Mouse (Mus musculus) heart, embryonic 14.5 days (tissue): ENCODE results near the gene Phlpp1. TPM values are rescaled to one million over a fixed set of nuclear protein-coding genes. Genes with fewer than 3 reads are reported as not detected.
A peak's percentile ranks its signal among the peaks of the same experiment; 100 is the strongest.

Source experiments
- ATAC-seq: fragments of 200-750 bp; cut with Nextera tagmentation; 2 replicates; pipeline ENCODE4 v1.8.0; 2017; ENCODE audit warnings: low read depth, moderate TSS enrichment; ENCODE audit not compliant: insufficient number of reproducible peaks, insufficient read depth, low FRiP score
- H3K27ac ChIP-seq, 2 experiments: fragments of 200-500 bp in 1 of 2; fragments of 300-500 bp in 1 of 2; sonication (generic) in 1 of 2; replicated peaks in 1 of 2; 2 replicates each; pipeline ENCODE4 v1.5.1; 2012 to 2014; ENCODE audit warnings: low read depth in 2 of 2, low read length in 2 of 2, control low read depth in 1 of 2, mild to moderate bottlenecking in 1 of 2, mixed read lengths in 1 of 2; ENCODE audit not compliant: control insufficient read depth in 1 of 2, insufficient read depth in 1 of 2
- H3K27me3 ChIP-seq: fragments of 300-500 bp; sonication (generic); 2 replicates; pipeline ENCODE4 v1.6.1; 2014; ENCODE audit warnings: mild to moderate bottlenecking, low read length, control low read depth; ENCODE audit not compliant: control insufficient read depth, insufficient read depth
- H3K36me3 ChIP-seq: fragments of 300-500 bp; sonication (generic); 2 replicates; pipeline ENCODE4 v1.6.1; 2014; ENCODE audit warnings: mild to moderate bottlenecking, control low read depth, low read length, mixed read lengths; ENCODE audit not compliant: control insufficient read depth, insufficient read depth
- H3K4me1 ChIP-seq, 2 experiments: fragments of 200-500 bp in 1 of 2; fragments of 300-500 bp in 1 of 2; sonication (generic) in 1 of 2; 2 replicates each; pipeline ENCODE4 v1.6.1; 2012 to 2014; ENCODE audit warnings: low read length in 2 of 2, control low read depth in 1 of 2, mixed read lengths in 1 of 2; ENCODE audit not compliant: control insufficient read depth in 2 of 2, insufficient read depth in 2 of 2
- H3K4me2 ChIP-seq: fragments of 300-500 bp; sonication (generic); 2 replicates; pipeline ENCODE4 v1.6.1; 2014; ENCODE audit warnings: mild to moderate bottlenecking, low read length
- H3K4me3 ChIP-seq, 2 experiments: fragments of 200-500 bp in 1 of 2; fragments of 300-500 bp in 1 of 2; sonication (generic) in 1 of 2; 2 replicates each; pipeline ENCODE4 v1.5.1; 2012 to 2014; ENCODE audit warnings: low read length in 2 of 2, mild to moderate bottlenecking in 2 of 2, control low read depth in 1 of 2, low read depth in 1 of 2, moderate library complexity in 1 of 2; ENCODE audit not compliant: control insufficient read depth in 1 of 2, insufficient read depth in 1 of 2
- H3K9ac ChIP-seq: fragments of 300-500 bp; sonication (generic); 2 replicates; pipeline ENCODE4 v1.6.1; 2014; ENCODE audit warnings: mild to moderate bottlenecking, low read length
- H3K9me3 ChIP-seq: fragments of 300-500 bp; sonication (generic); 2 replicates; pipeline ENCODE4 v1.6.1; 2016; ENCODE audit warnings: low read length, control low read depth; ENCODE audit not compliant: control insufficient read depth
- WGBS: fragments of 180-500 bp; shearing (Covaris S2); extraction: QIAGEN DNeasy Blood & Tissue Kit; methylation state at CpG from one replicate; pipeline ENCODE4 v1.1.7; 2014; 5-methylcytosine and 5-hydroxymethylcytosine counted together
- polyA plus RNA-seq: library from polyadenylated mRNA; unstranded; fragments of >200 nt; fragmentation: Nextera tagmentation; extraction: Ambion mirVana; gene quantifications from 2 replicates; pipeline ENCODE4 v1.2.1, GENCODE M21; 2014

Phlpp1 gene
- polyA plus RNA-seq, 1 experiment from 2014 or later, result 6.7 TPM

DNA sequence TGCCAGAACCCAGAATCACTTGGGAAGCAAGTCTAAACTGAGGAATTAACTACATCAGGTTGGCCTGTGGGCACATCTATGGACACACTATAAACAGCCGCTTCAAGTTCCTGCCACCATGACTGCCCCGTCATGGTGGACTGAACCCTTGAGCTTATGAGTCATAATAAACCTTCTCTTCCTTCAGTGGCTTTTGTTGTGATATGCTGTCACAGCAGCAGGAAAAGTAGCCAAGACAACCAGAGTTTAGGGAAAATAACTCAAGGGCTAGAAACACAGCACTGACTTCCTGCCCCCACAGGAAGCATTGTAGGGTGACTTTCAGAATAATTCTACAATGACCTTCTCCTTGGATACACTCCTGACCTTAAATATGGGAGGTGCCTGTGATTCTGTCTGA lies 27.0 kb upstream of the Phlpp1 start:
- ATAC-seq, result no peak
- Histone ChIP-seq H3K27me3 (no peaks in the 10 kb centered on the region), H3K9me3 (no peaks in the 10 kb centered on the region), H3K9ac (no peak overlapping the region), H3K36me3 (no peaks in the 10 kb centered on the region), H3K27ac (no peak overlapping the region), H3K4me1 (0 out of 4 replicates have a peak, but pooled peaks cover 0 to 5% of the 10 kb centered on the region in 2 experiments), H3K4me3 (no peak overlapping the region), H3K4me2 (no peak overlapping the region)
- WGBS, result 95% methylated on average over 2 of the region's 2 CpGs

DNA sequence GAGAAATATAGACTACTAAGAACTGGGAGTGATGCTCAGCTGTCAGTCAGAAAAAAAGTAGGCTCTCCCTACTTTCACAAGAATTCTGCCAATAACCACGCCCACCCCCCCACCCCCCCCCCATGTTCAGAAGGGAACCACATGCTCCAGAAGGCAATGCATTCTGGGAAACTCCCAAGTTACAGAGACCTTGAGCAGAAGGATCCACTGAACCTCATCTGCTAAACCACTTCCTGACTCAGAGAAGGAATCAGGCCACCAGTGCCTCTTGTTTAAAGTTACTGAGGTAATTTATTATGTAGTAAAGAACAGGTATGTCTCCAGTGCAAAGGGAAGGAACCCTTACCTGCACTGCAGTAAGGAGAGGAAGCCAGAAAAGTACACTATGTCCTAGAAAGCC lies 26.5 kb upstream of the Phlpp1 start:
- H3K9me3 ChIP-seq, result no peaks in the 10 kb centered on the region
- H3K36me3 ChIP-seq, result no peaks in the 10 kb centered on the region
- ATAC-seq, result no peak
- no peak overlapping the region for H3K9ac ChIP-seq
- WGBS, result 22% methylated on average over 1 of the region's 1 CpGs
- no peak overlapping the region for H3K4me2 ChIP-seq
- H3K27me3 ChIP-seq, result no peaks in the 10 kb centered on the region
- no peak overlapping the region for H3K27ac ChIP-seq
- no peak overlapping the region for H3K4me3 ChIP-seq
- 0 out of 4 replicates have a peak, but pooled peaks cover 0 to 5% of the 10 kb centered on the region in 2 experiments for H3K4me1 ChIP-seq

DNA sequence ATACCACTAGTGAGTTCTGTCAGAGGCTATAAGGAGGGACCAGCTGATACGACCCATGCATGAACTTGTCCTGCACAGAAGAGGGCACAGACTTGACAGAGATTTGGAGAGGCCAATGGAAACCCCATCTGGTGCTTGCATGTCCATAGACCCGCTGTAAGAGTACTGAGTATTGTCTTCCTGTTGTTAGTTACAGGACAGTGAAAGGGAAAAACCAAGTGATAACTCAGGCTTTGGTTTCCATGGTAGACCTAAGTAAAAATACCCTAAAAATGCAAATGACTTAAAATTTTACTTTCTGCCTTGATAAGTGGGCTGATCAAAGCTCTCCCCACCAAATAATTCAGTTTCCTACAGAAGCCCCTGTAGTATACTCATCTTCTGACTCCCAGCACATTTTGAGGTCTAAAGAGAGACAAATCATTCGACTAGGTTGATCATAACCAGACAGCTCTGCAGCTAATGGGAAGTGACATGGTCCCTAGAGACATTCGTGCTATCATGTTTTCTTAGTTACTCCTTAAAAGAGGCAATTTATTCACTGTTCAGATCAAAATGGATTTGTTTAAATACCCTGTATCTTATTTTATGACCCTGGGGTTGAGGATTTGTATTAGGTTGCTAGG lies 25.9 kb upstream of the Phlpp1 start:
- no peak overlapping the region for H3K27ac ChIP-seq
- H3K4me1 ChIP-seq, result 0 out of 4 replicates have a peak, but pooled peaks cover 0 to 5% of the 10 kb centered on the region in 2 experiments
- H3K9ac ChIP-seq, result no peak overlapping the region
- H3K27me3 ChIP-seq, result no peaks in the 10 kb centered on the region
- no peak overlapping the region for H3K4me2 ChIP-seq
- ATAC-seq, result no peak
- WGBS, result 72% methylated on average over 4 of the region's 4 CpGs
- no peaks in the 10 kb centered on the region for H3K9me3 ChIP-seq
- no peak overlapping the region for H3K4me3 ChIP-seq
- H3K36me3 ChIP-seq, result no peaks in the 10 kb centered on the region

DNA sequence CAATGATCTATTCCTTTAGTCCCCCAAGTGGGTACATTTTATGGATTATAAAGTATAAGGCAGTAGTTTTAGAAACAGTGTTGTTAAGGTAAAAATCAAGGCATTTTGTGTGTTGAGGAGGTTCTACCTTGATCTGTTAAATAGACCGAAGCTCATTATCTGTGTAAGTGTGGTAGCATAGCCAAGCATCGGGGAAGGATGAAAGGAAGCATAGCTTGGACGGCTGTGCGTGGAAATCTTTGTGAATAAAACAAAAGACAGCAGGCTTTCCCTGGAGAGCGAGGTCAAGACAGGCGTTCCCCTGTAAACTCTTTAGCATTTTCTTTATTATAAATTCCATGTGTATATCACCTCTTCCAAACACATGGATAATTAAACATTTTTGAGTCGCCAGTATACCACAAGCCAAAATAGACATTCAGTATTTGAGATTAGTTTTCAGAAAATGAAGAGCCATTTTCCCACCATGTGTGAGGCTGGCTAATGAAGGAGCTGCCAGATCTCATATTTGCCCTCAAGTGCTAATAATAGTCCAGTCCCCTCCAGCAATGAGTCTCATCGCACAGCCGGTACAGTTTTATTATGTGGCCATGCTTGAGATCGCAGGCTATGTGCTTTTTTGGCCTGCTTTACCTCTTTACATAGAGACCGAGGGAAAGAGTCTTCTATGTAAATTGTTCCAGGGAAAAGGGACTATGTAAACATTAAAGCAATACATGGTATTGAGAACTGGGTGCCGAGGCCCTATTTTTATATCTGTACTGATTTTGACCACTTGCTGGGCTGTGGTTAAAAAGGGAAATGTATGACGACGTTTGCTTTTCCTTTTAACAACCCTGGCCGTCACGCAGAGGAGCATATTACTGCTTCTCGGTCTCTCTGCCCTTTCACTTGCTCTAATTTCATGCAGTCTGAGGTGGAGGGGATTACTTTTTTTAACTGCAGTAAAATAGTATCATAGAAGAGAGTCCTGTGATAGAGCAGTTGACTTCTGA lies 22.9 kb upstream of the Phlpp1 start:
- 0 out of 4 replicates have a peak, but pooled peaks cover 0 to 5% of the 10 kb centered on the region in 2 experiments for H3K4me1 ChIP-seq
- H3K27me3 ChIP-seq, result no peaks in the 10 kb centered on the region
- WGBS, result 61% methylated on average over 17 of the region's 17 CpGs
- H3K9me3 ChIP-seq, result no peaks in the 10 kb centered on the region
- H3K27ac ChIP-seq, result peak overlapping the region; percentile 24 to 26; a peak in 1 of 4 replicates
- no peaks in the 10 kb centered on the region for H3K36me3 ChIP-seq
- H3K4me3 ChIP-seq, result no peak overlapping the region
- ATAC-seq, result no peak
- no peak overlapping the region for H3K9ac ChIP-seq
- H3K4me2 ChIP-seq, result 0 out of 2 replicates have a peak overlapping the region, but pooled peaks have one; percentile 14

DNA sequence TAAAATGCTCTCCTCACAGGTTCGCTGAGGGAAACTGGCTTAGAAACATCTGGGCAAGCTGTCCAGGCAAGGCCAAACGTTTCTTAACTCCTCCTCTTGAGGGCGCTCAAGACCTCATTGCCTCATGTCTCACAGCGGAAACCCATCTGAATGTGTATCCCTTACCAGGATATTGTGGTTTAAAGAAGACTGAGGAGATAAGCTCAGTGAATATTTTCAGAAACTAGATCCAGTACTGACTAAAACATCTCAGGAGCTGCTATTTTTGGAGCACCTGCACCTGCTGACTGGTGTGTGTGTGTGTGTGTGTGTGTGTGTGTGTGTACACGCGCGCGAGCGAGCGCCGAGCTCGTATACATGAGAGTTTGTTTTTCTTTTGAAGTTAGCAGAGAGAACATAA lies 19.7 kb upstream of the Phlpp1 start:
- no peaks in the 10 kb centered on the region for H3K9me3 ChIP-seq
- ATAC-seq, result no peak
- no peak overlapping the region for H3K4me2 ChIP-seq
- H3K27me3 ChIP-seq, result no peaks in the 10 kb centered on the region
- WGBS, result 81% methylated on average over 12 of the region's 12 CpGs
- no peaks in the 10 kb centered on the region for H3K36me3 ChIP-seq
- H3K4me1 ChIP-seq, result 0 out of 4 replicates have a peak, but pooled peaks cover 0 to 5% of the 10 kb centered on the region in 2 experiments
- H3K4me3 ChIP-seq, result no peak overlapping the region
- no peak overlapping the region for H3K9ac ChIP-seq
- H3K27ac ChIP-seq, result no peak overlapping the region

DNA sequence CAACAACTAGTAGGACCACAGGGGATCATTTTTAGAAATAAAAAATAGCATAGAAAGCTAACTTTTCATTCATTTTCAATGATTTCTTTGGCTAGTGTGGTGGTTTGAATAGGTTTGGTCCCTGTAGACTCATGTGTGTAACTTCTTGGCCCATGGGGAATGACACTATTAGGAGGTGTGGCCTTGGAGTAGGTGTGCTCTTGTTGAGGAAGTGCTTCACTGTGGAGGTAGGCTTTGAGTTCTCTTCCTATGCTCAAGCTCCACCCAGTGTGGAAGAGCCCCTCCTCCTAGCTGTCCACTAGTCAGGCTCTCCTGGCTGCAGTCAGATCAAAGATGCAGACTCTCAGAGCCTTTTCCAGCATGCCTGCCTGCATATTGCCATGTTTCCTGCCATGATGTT lies 18.8 kb upstream of the Phlpp1 start:
- Histone ChIP-seq H3K4me1 (0 out of 4 replicates have a peak, but pooled peaks cover 0 to 5% of the 10 kb centered on the region in 2 experiments), H3K9me3 (no peaks in the 10 kb centered on the region), H3K27ac (no peak overlapping the region), H3K4me3 (no peak overlapping the region), H3K36me3 (no peaks in the 10 kb centered on the region), H3K4me2 (no peak overlapping the region), H3K9ac (no peak overlapping the region), H3K27me3 (no peaks in the 10 kb centered on the region)
- no peak for ATAC-seq

DNA sequence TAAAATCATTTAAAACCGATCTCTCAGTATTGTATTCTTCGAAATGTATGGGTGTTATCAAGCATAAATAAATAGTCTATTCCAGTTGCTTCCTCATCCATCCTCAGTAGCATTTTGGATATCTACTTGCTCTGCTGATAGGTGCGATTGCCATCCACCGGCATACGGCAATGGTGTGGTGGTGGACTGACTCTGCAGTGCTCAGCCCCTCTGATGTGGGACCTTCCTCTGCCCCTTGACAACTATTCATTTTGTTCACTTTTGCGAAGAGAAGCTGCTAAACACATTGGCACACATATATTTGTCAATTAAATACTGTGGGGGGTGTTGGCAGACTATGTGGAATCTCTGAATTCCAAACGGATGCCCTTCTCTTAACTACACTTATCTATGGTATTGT lies 17.0 kb upstream of the Phlpp1 start:
- Histone ChIP-seq H3K4me1 (no peaks in the 10 kb centered on the region), H3K9me3 (no peaks in the 10 kb centered on the region), H3K9ac (no peak overlapping the region), H3K27me3 (no peaks in the 10 kb centered on the region), H3K4me2 (no peak overlapping the region), H3K4me3 (no peak overlapping the region), H3K36me3 (no peaks in the 10 kb centered on the region), H3K27ac (no peak overlapping the region)
- 82% methylated on average over 7 of the region's 7 CpGs for WGBS
- ATAC-seq, result no peak
